ENCODE assay signal across 8 mouse cellular contexts in the genomic region with DNA sequence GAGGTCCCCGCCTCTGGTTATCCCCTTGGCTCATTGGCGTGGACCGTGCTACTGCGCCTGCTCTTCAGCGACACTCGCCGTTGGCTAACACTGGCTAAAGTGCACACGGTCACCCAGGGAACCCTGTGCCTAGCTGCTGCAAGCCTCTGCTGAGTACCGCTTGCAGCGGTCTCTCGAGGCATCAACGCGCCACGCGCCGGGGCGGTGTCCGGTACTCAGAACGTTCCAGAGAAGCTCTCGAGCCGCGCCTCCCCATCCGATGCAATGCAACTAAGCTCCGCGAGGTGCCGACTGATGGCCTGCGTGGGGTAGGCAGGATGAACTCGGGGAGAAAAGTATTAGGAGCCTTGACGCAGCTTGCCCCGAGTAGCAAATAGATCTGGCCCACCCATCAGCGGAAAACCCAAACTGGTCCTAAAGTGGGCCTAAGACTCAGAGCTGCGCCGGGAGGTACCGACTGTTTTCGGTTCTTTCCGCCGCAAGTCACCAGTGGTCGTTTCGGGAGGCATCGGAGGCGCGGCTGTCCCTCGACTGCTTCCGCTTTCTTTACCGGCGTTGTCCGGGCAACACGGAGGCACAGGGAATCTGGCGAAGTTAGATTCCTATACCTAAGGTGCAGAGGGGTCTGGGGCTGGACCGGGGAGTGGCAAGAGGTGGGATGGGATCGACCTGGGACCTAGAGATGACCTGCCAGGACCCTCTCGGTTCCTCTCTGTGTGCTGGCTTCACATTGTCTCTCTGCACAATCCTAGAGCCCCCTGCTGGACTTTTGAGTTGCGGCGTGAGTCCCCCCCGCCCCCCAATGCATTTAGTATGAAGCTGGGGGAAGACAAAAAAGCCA. TPM values are rescaled to one million over a fixed set of nuclear protein-coding genes. Genes with fewer than 3 reads are reported as not detected.
DNase-seq lines count a peak whose midpoint lies in the region; ATAC-seq and TF ChIP-seq lines count a peak whose summit lies in the region.

No protein-coding gene starts in this region.

- no peaks in the 10 kb centered on the region for H3K9me3 ChIP-seq in embryonic facial prominence, embryonic 15.5 days (replicated peaks)
- no peaks in the 10 kb centered on the region for H3K9me3 ChIP-seq in heart, embryonic 10.5 days
- H3K9me3 ChIP-seq in kidney, embryonic 15.5 days (replicated peaks), result no peaks in the 10 kb centered on the region
- H3K9me3 ChIP-seq in liver, embryonic 13.5 days (replicated peaks), result no peaks in the 10 kb centered on the region

- WGBS in embryonic facial prominence, embryonic 15.5 days, result under 1% methylated on average over 55 of the region's 55 CpGs
- WGBS in heart, embryonic 10.5 days, result under 1% methylated on average over 55 of the region's 55 CpGs
- under 1% methylated on average over 55 of the region's 55 CpGs for WGBS in kidney, embryonic 15.5 days
- WGBS in liver, embryonic 13.5 days (ENCODE audit: insufficient replicate concordance), result under 1% methylated on average over 55 of the region's 55 CpGs

- H3K4me3 ChIP-seq in embryonic facial prominence, embryonic 15.5 days (replicated peaks), result peak overlapping the region; percentile 99
- peak overlapping the region; percentile 99 for H3K4me3 ChIP-seq in heart, embryonic 10.5 days
- peak overlapping the region; percentile 100 for H3K4me3 ChIP-seq in kidney, embryonic 15.5 days (replicated peaks)
- H3K4me3 ChIP-seq in liver, embryonic 13.5 days (replicated peaks), result peak overlapping the region; percentile 80
- peak overlapping the region; percentile 82 for H3K4me3 ChIP-seq in myocyte

- peaks cover 18% of the 10 kb centered on the region for H3K36me3 ChIP-seq in embryonic facial prominence, embryonic 15.5 days
- H3K36me3 ChIP-seq in heart, embryonic 10.5 days, result peaks cover 18% of the 10 kb centered on the region
- H3K36me3 ChIP-seq in kidney, embryonic 15.5 days, result peaks cover 33% of the 10 kb centered on the region
- peaks cover 31% of the 10 kb centered on the region for H3K36me3 ChIP-seq in liver, embryonic 13.5 days
- no peaks in the 10 kb centered on the region for H3K36me3 ChIP-seq in myocyte (ENCODE audit: control insufficient read depth, insufficient read depth)
- no peaks in the 10 kb centered on the region for H3K36me3 ChIP-seq in splenic B cell, adult 2 months (ENCODE audit: control insufficient read depth, insufficient read depth, low read length, poor library complexity, severe bottlenecking)

- H3K9ac ChIP-seq in embryonic facial prominence, embryonic 15.5 days, result peak overlapping the region; percentile 71
- peak overlapping the region; percentile 76 for H3K9ac ChIP-seq in kidney, embryonic 15.5 days
- peak overlapping the region; percentile 81 for H3K9ac ChIP-seq in liver, embryonic 13.5 days

- no peaks in the 10 kb centered on the region for H3K27me3 ChIP-seq in embryonic facial prominence, embryonic 15.5 days
- no peaks in the 10 kb centered on the region for H3K27me3 ChIP-seq in heart, embryonic 10.5 days (ENCODE audit: insufficient read depth, poor library complexity, severe bottlenecking)
- H3K27me3 ChIP-seq in kidney, embryonic 15.5 days, result no peaks in the 10 kb centered on the region
- H3K27me3 ChIP-seq in liver, embryonic 13.5 days, result no peaks in the 10 kb centered on the region
- no peaks in the 10 kb centered on the region for H3K27me3 ChIP-seq in myocyte (ENCODE audit: control insufficient read depth, insufficient read depth, insufficient read length)
- no peaks in the 10 kb centered on the region for H3K27me3 ChIP-seq in splenic B cell, adult 2 months (ENCODE audit: control insufficient read depth, insufficient read depth, low read length, poor library complexity, severe bottlenecking)

- peak overlapping the region; percentile 89 for H3K4me2 ChIP-seq in embryonic facial prominence, embryonic 15.5 days (replicated peaks)
- peak overlapping the region; percentile 87 for H3K4me2 ChIP-seq in kidney, embryonic 15.5 days
- H3K4me2 ChIP-seq in liver, embryonic 13.5 days, result peak overlapping the region; percentile 93
- peak overlapping the region; percentile 74 for H3K4me2 ChIP-seq in myocyte (ENCODE audit: low read depth)

- peaks cover 37% of the 10 kb centered on the region for H3K79me2 ChIP-seq in myocyte (ENCODE audit: control insufficient read depth, insufficient read depth)

- peaks cover 17% of the 10 kb centered on the region; the same call in 1 of the 2 replicates for H3K4me1 ChIP-seq in embryonic facial prominence, embryonic 15.5 days
- peaks cover 12% of the 10 kb centered on the region for H3K4me1 ChIP-seq in heart, embryonic 10.5 days
- H3K4me1 ChIP-seq in kidney, embryonic 15.5 days, result peaks cover 21% of the 10 kb centered on the region
- peaks cover 34% of the 10 kb centered on the region for H3K4me1 ChIP-seq in liver, embryonic 13.5 days (replicated peaks)

- peak overlapping the region; percentile 67 for H3ac ChIP-seq in myocyte (ENCODE audit: control insufficient read depth, insufficient read length)

- peak overlapping the region; percentile 89 for H3K27ac ChIP-seq in embryonic facial prominence, embryonic 15.5 days (replicated peaks)
- peak overlapping the region; percentile 83 for H3K27ac ChIP-seq in heart, embryonic 10.5 days
- H3K27ac ChIP-seq in kidney, embryonic 15.5 days, result peak overlapping the region; percentile 91
- H3K27ac ChIP-seq in liver, embryonic 13.5 days, result peak overlapping the region; percentile 93

- peak; percentile 90 for TF ChIP-seq POLR2A in myocyte (IDR thresholded peaks at IDR 0.05; ENCODE audit: insufficient read length, low read depth)

- peak; percentile 85 for ATAC-seq in embryonic facial prominence, embryonic 15.5 days (ENCODE audit: insufficient number of reproducible peaks, low FRiP score, low TSS enrichment, low read depth)
- peak; percentile 91 for ATAC-seq in kidney, embryonic 15.5 days (replicated peaks; ENCODE audit: low FRiP score)
- ATAC-seq in liver, embryonic 13.5 days (ENCODE audit: low read depth), result peak; percentile 83

- DNase-seq in A20 (ENCODE audit: low read depth, low spot score), result peak; percentile 87
- peak; percentile 88 for DNase-seq in adrenal gland, adult 2 months
- DNase-seq in heart, embryonic 10.5 days (ENCODE audit: low spot score), result peak; percentile 93
- peak; percentile 81 for DNase-seq in liver, embryonic 13.5 days
- DNase-seq in splenic B cell, adult 2 months (ENCODE audit: low read depth, low spot score), result peak; percentile 76

TF ChIP-seq in myocyte, 11 proteins besides CTCF, POLR2A, EP300 and RAD21:
- TF ChIP-seq POLR2AphosphoS2 (IDR thresholded peaks at IDR 0.05; ENCODE audit: insufficient read length, low read depth) (peak; percentile 86), MAX (IDR thresholded peaks at IDR 0.05; ENCODE audit: low read depth) (no peak)

RNA-seq across cellular contexts. Expression of gene Ift140, which starts 0.6 kb away (rescaled TPM):
- total RNA-seq in adrenal gland, adult 2 months (2021), result 10 to 100 TPM; 27.8 to 28.0 TPM
- polyA plus RNA-seq in adrenal gland, adult 2 months (2012; rRNA removed), result 20.9 and 21.8 TPM in 2 replicates
- 19.4 and 19.8 TPM in 2 replicates for polyA plus RNA-seq in embryonic facial prominence, embryonic 15.5 days (2015; fragmentation: Nextera tagmentation; extraction: Ambion mirVana)
- 18.4 and 19.1 TPM in 2 replicates for polyA plus RNA-seq in heart, embryonic 10.5 days (2016; fragmentation: Nextera tagmentation; extraction: Ambion mirVana)
- 19.2 and 27.6 TPM in 2 replicates for polyA plus RNA-seq in kidney, embryonic 15.5 days (2015; fragmentation: Nextera tagmentation; extraction: Ambion mirVana)
- 94.4 and 99.3 TPM in 2 replicates for polyA plus RNA-seq in liver, embryonic 13.5 days (2015; fragmentation: Nextera tagmentation; extraction: Ambion mirVana)
- polyA plus RNA-seq in myocyte (2012; fragmentation: generic; extraction: Trizol), result 8.9 TPM

RNA-seq across cellular contexts. Expression of gene Cramp1l, which starts 0.9 kb away (rescaled TPM):
- 10 to 100 TPM; 17.8 to 18.2 TPM for total RNA-seq in adrenal gland, adult 2 months (2021)
- polyA plus RNA-seq in adrenal gland, adult 2 months (2012; rRNA removed), result 15.4 and 16.7 TPM in 2 replicates
- polyA plus RNA-seq in embryonic facial prominence, embryonic 15.5 days (2015; fragmentation: Nextera tagmentation; extraction: Ambion mirVana), result 7.2 and 7.8 TPM in 2 replicates
- polyA plus RNA-seq in heart, embryonic 10.5 days (2016; fragmentation: Nextera tagmentation; extraction: Ambion mirVana), result 6.2 and 7.2 TPM in 2 replicates
- 6.6 and 8.1 TPM in 2 replicates for polyA plus RNA-seq in kidney, embryonic 15.5 days (2015; fragmentation: Nextera tagmentation; extraction: Ambion mirVana)
- 2.8 and 3.8 TPM in 2 replicates for polyA plus RNA-seq in liver, embryonic 13.5 days (2015; fragmentation: Nextera tagmentation; extraction: Ambion mirVana)
- 3.5 TPM for polyA plus RNA-seq in myocyte (2012; fragmentation: generic; extraction: Trizol)

RNA-seq across cellular contexts. Expression of gene Jpt2, which starts 56.0 kb away (rescaled TPM):
- total RNA-seq in adrenal gland, adult 2 months (2021), result 10 to 100 TPM; 26.7 to 39.1 TPM
- 2.3 and 4.6 TPM in 2 replicates for polyA plus RNA-seq in adrenal gland, adult 2 months (2012; rRNA removed)
- 148 and 166 TPM in 2 replicates for polyA plus RNA-seq in embryonic facial prominence, embryonic 15.5 days (2015; fragmentation: Nextera tagmentation; extraction: Ambion mirVana)
- 212 and 255 TPM in 2 replicates for polyA plus RNA-seq in heart, embryonic 10.5 days (2016; fragmentation: Nextera tagmentation; extraction: Ambion mirVana)
- 219 and 228 TPM in 2 replicates for polyA plus RNA-seq in kidney, embryonic 15.5 days (2015; fragmentation: Nextera tagmentation; extraction: Ambion mirVana)
- 75.1 and 86.8 TPM in 2 replicates for polyA plus RNA-seq in liver, embryonic 13.5 days (2015; fragmentation: Nextera tagmentation; extraction: Ambion mirVana)
- 16.3 TPM for polyA plus RNA-seq in myocyte (2012; fragmentation: generic; extraction: Trizol)

Comparison
In these comparisons a context has a peak if more than half of its experiments do, and no peak if none do; other contexts are left out.
1. Peak in every context shown above with its lines: DNase-seq, ATAC-seq, H3K4me3 ChIP-seq and H3K27ac ChIP-seq.